Mouse (Mus musculus) kidney, embryonic 14.5 days (tissue): ENCODE data around the gene Slc22a14. TPM values are rescaled to one million over a fixed set of nuclear protein-coding genes. Genes with fewer than 3 reads are reported as not detected.
"Not testable (repeated sequence)": the region's sequence is repeated elsewhere in the genome, so short reads cannot be mapped to it uniquely, and the experiment has no call there.

Source experiments
- ATAC-seq: fragments of 200-750 bp; cut with Nextera tagmentation; 2 replicates; pipeline ENCODE4 v1.8.0; 2017; ENCODE audit warnings: moderate number of reproducible peaks, mild to moderate bottlenecking, moderate TSS enrichment, moderate library complexity; ENCODE audit not compliant: low FRiP score, low TSS enrichment
- H3K27ac ChIP-seq: fragments of 300-500 bp; sonication (generic); 2 replicates; pipeline ENCODE4 v1.5.1; 2014; ENCODE audit warnings: low read depth, mild to moderate bottlenecking, low read length, moderate library complexity, mixed read lengths
- H3K27me3 ChIP-seq: fragments of 300-500 bp; sonication (generic); 2 replicates; pipeline ENCODE4 v1.6.1; 2014; ENCODE audit warnings: mild to moderate bottlenecking, low read length; ENCODE audit not compliant: control insufficient read depth, insufficient read depth
- H3K36me3 ChIP-seq: fragments of 300-500 bp; sonication (generic); 2 replicates; pipeline ENCODE4 v1.6.1; 2014; ENCODE audit warnings: low read length, mixed read lengths; ENCODE audit not compliant: control insufficient read depth, insufficient read depth
- H3K4me1 ChIP-seq: fragments of 300-500 bp; sonication (generic); 2 replicates; pipeline ENCODE4 v1.6.1; 2014; ENCODE audit warnings: low read length, mixed read lengths; ENCODE audit not compliant: control insufficient read depth, insufficient read depth
- H3K4me2 ChIP-seq: fragments of 300-500 bp; sonication (generic); replicated peaks from 2 replicates; pipeline ENCODE4 v1.6.1; 2014; ENCODE audit warnings: low read depth, mild to moderate bottlenecking, low read length
- H3K4me3 ChIP-seq: fragments of 300-500 bp; sonication (generic); 2 replicates; pipeline ENCODE4 v1.5.1; 2014; ENCODE audit warnings: mild to moderate bottlenecking, low read length
- H3K9ac ChIP-seq: fragments of 300-500 bp; sonication (generic); 2 replicates; pipeline ENCODE4 v1.6.1; 2014; ENCODE audit warnings: low read depth, mild to moderate bottlenecking, low read length, moderate library complexity
- H3K9me3 ChIP-seq: fragments of 300-500 bp; sonication (generic); 2 replicates; pipeline ENCODE4 v1.6.1; 2016; ENCODE audit warnings: low read length; ENCODE audit not compliant: control insufficient read depth
- WGBS: fragments of 180-500 bp; shearing (Covaris S2); extraction: QIAGEN DNeasy Blood & Tissue Kit; methylation state at CpG from one replicate; pipeline ENCODE4 v1.1.7; 2014; 5-methylcytosine and 5-hydroxymethylcytosine counted together
- polyA plus RNA-seq: library from polyadenylated mRNA; unstranded; fragments of >200 nt; fragmentation: Nextera tagmentation; extraction: Ambion mirVana; gene quantifications from 2 replicates; pipeline ENCODE4 v1.2.1, GENCODE M21; 2014

The Slc22a14 gene
- polyA plus RNA-seq, 1 experiment from 2014 or later, result not detected

- ATAC-seq, result no peak
- Histone ChIP-seq H3K36me3 (peaks cover 43% of the 10 kb centered on the region), H3K9me3 (no peaks in the 10 kb centered on the region), H3K27ac (no peak overlapping the region), H3K4me3 (no peak overlapping the region), H3K4me2 (no peak overlapping the region), H3K4me1 (no peaks in the 10 kb centered on the region), H3K27me3 (no peaks in the 10 kb centered on the region), H3K9ac (no peak overlapping the region)
- 90% methylated on average over 6 of the region's 6 CpGs for WGBS
These were observed 97.2 kb downstream of the Slc22a14 start for GRCm38 (mm10) chr9:119268120-119268519.

GRCm38 (mm10) chr9:119266121-119266395, 99.3 kb downstream of the Slc22a14 start:
- WGBS, result 96% methylated on average over 5 of the region's 5 CpGs
- not testable (repeated sequence) for H3K27me3 ChIP-seq, H3K9me3 ChIP-seq, H3K4me1 ChIP-seq, H3K4me3 ChIP-seq, H3K4me2 ChIP-seq, H3K9ac ChIP-seq, H3K27ac ChIP-seq, ATAC-seq
- H3K36me3 ChIP-seq, result peaks cover 39% of the 10 kb centered on the region

GRCm38 (mm10) chr9:119265373-119266120, 99.8 kb downstream of the Slc22a14 start:
- H3K4me1 ChIP-seq, ATAC-seq, H3K4me2 ChIP-seq, H3K9me3 ChIP-seq, H3K4me3 ChIP-seq, H3K27me3 ChIP-seq, H3K9ac ChIP-seq, H3K27ac ChIP-seq: not testable (repeated sequence)
- H3K36me3 ChIP-seq, result peaks cover 39% of the 10 kb centered on the region
- 86% methylated on average over 1 of the region's 1 CpGs for WGBS

GRCm38 (mm10) chr9:119263067-119263466, 102.3 kb downstream of the Slc22a14 start:
- Histone ChIP-seq H3K36me3 (peaks cover 42% of the 10 kb centered on the region), H3K4me2 (no peak overlapping the region), H3K9ac (no peak overlapping the region), H3K4me1 (no peaks in the 10 kb centered on the region), H3K9me3 (no peaks in the 10 kb centered on the region), H3K27me3 (no peaks in the 10 kb centered on the region), H3K4me3 (no peak overlapping the region), H3K27ac (no peak overlapping the region)
- ATAC-seq, result no peak
- WGBS, result 87% methylated on average over 4 of the region's 4 CpGs

- Histone ChIP-seq H3K4me2 (no peak overlapping the region), H3K9ac (no peak overlapping the region), H3K4me1 (no peaks in the 10 kb centered on the region), H3K9me3 (no peaks in the 10 kb centered on the region), H3K4me3 (no peak overlapping the region), H3K36me3 (peaks cover 36% of the 10 kb centered on the region), H3K27me3 (no peaks in the 10 kb centered on the region), H3K27ac (no peak overlapping the region)
- 96% methylated on average over 2 of the region's 2 CpGs for WGBS
- ATAC-seq, result no peak
These were observed 104.5 kb downstream of the Slc22a14 start for GRCm38 (mm10) chr9:119260825-119261224.

- no peak for ATAC-seq
- H3K9ac ChIP-seq, result no peak overlapping the region
- WGBS, result 96% methylated on average over 2 of the region's 2 CpGs
These were observed 106.6 kb downstream of the Slc22a14 start for GRCm38 (mm10) chr9:119258785-119259184.

GRCm38 (mm10) chr9:119258128-119258527, 107.2 kb downstream of the Slc22a14 start:
- Histone ChIP-seq H3K36me3 (peaks cover 35% of the 10 kb centered on the region), H3K4me2 (no peak overlapping the region), H3K9ac (no peak overlapping the region), H3K4me3 (no peak overlapping the region), H3K4me1 (no peaks in the 10 kb centered on the region), H3K27me3 (no peaks in the 10 kb centered on the region), H3K9me3 (no peaks in the 10 kb centered on the region), H3K27ac (no peak overlapping the region)
- ATAC-seq, result no peak
- 76% methylated on average over 5 of the region's 5 CpGs for WGBS

More at GRCm38 (mm10) chr9:119258785-119259184, 106.6 kb downstream of the Slc22a14 start:
- no peak overlapping the region for H3K4me2 ChIP-seq
- no peaks in the 10 kb centered on the region for H3K27me3 ChIP-seq
- no peak overlapping the region for H3K4me3 ChIP-seq
- H3K36me3 ChIP-seq, result peaks cover 35% of the 10 kb centered on the region
- H3K9me3 ChIP-seq, result no peaks in the 10 kb centered on the region
- no peaks in the 10 kb centered on the region for H3K4me1 ChIP-seq
- H3K27ac ChIP-seq, result no peak overlapping the region

GRCm38 (mm10) chr9:119256161-119256560, 109.2 kb downstream of the Slc22a14 start:
- 99% methylated on average over 12 of the region's 12 CpGs for WGBS
- Histone ChIP-seq H3K4me3 (no peak overlapping the region), H3K36me3 (peaks cover 45% of the 10 kb centered on the region), H3K9me3 (no peaks in the 10 kb centered on the region), H3K9ac (no peak overlapping the region), H3K27me3 (no peaks in the 10 kb centered on the region), H3K4me1 (no peaks in the 10 kb centered on the region), H3K27ac (no peak overlapping the region), H3K4me2 (no peak overlapping the region)
- ATAC-seq, result no peak

GRCm38 (mm10) chr9:119255096-119255495, 110.3 kb downstream of the Slc22a14 start:
- H3K4me2 ChIP-seq, result no peak overlapping the region
- no peak overlapping the region for H3K9ac ChIP-seq
- H3K27ac ChIP-seq, result no peak overlapping the region
- no peak overlapping the region for H3K4me3 ChIP-seq
- H3K4me1 ChIP-seq, result no peaks in the 10 kb centered on the region
- H3K27me3 ChIP-seq, result no peaks in the 10 kb centered on the region
- H3K9me3 ChIP-seq, result no peaks in the 10 kb centered on the region
- ATAC-seq, result no peak
- WGBS, result 92% methylated on average over 1 of the region's 1 CpGs
- H3K36me3 ChIP-seq, result peaks cover 55% of the 10 kb centered on the region
